Mouse (Mus musculus) CH12.LX (cell line): Measurements from ENCODE around the gene Wdr77. TPM values are rescaled to one million over a fixed set of nuclear protein-coding genes. Genes with fewer than 3 reads are reported as not detected.

Experiments
- DNase-seq: peaks from one replicate; pipeline ENCODE4 v3.0.0-alpha.2; 2013; ENCODE audit errors: extremely low read depth
- H3K27ac ChIP-seq: 2 replicates; pipeline ENCODE4 v1.5.1; 2012; ENCODE audit warnings: low read depth, mild to moderate bottlenecking, control low read depth, moderate library complexity; ENCODE audit not compliant: insufficient read depth
- H3K27me3 ChIP-seq: replicated peaks from 2 replicates; pipeline ENCODE3; 2012; ENCODE audit warnings: inconsistent platforms
- H3K36me3 ChIP-seq, 2 experiments: replicated peaks in 1 of 2; 2 replicates each; pipeline versions ENCODE3 to v1.6.1; 2012; ENCODE audit warnings: inconsistent platforms in 1 of 2, low read length in 1 of 2, mild to moderate bottlenecking in 1 of 2, mixed read lengths in 1 of 2, moderate library complexity in 1 of 2; ENCODE audit not compliant: control insufficient read depth in 1 of 2, insufficient read depth in 1 of 2
- H3K4me1 ChIP-seq, 2 experiments: 2 replicates each; pipeline ENCODE4 v1.6.1; 2012; ENCODE audit warnings: inconsistent platforms in 1 of 2, moderate library complexity in 1 of 2; ENCODE audit not compliant: insufficient read depth in 2 of 2, control insufficient read depth in 1 of 2
- H3K4me2 ChIP-seq: 2 replicates; pipeline ENCODE4 v1.6.1; 2012; ENCODE audit warnings: low read depth, mild to moderate bottlenecking, control low read depth; ENCODE audit not compliant: poor library complexity, insufficient read depth, severe bottlenecking
- H3K4me3 ChIP-seq, 3 experiments: fragments of 150-350 bp in 1 of 3; sonication (generic) in 1 of 3; replicated peaks in 1 of 3; 2 replicates each; pipeline versions ENCODE3 to v1.5.1; 2011 to 2012; ENCODE audit warnings: low read depth in 2 of 3, low read length in 2 of 3, mild to moderate bottlenecking in 2 of 3, moderate library complexity in 2 of 3, control low read depth in 1 of 3, improper control_type of control experiment in 1 of 3, inconsistent platforms in 1 of 3, mixed read lengths in 1 of 3; ENCODE audit not compliant: poor library complexity in 1 of 3
- H3K79me2 ChIP-seq: replicated peaks from 2 replicates; pipeline ENCODE4 v1.6.1; 2012; ENCODE audit warnings: mild to moderate bottlenecking, moderate library complexity; ENCODE audit not compliant: control insufficient read depth, poor library complexity, insufficient read depth, severe bottlenecking; ENCODE audit errors: extremely low read depth
- H3K9ac ChIP-seq: 2 replicates; pipeline ENCODE4 v1.6.1; 2012; ENCODE audit warnings: low read depth, mild to moderate bottlenecking, control low read depth, moderate library complexity; ENCODE audit not compliant: insufficient read depth
- H3K9me3 ChIP-seq: replicated peaks from 2 replicates; pipeline ENCODE3; 2012; ENCODE audit warnings: low read length, inconsistent platforms, mixed read lengths
- CTCF ChIP-seq, 2 experiments: IDR thresholded peaks in 1 of 2; conservative IDR thresholded peaks in 1 of 2; 2 replicates each; pipeline ENCODE4 v1.5.1; 2011 to 2012; ENCODE audit warnings: low read depth in 2 of 2, low read length in 2 of 2, improper control_type of control experiment in 1 of 2, inconsistent platforms in 1 of 2, mild to moderate bottlenecking in 1 of 2, moderate library complexity in 1 of 2
- JUND ChIP-seq: conservative IDR thresholded peaks from 2 replicates; pipeline ENCODE4 v1.6.1; 2011; ENCODE audit warnings: low read depth, low read length, improper control_type of control experiment
- RAD21 ChIP-seq: IDR thresholded peaks from 2 replicates; pipeline ENCODE4 v1.6.1; 2011; ENCODE audit warnings: low read depth, mild to moderate bottlenecking, low read length, improper control_type of control experiment, moderate library complexity
- RCOR1 ChIP-seq: conservative IDR thresholded peaks from 2 replicates; pipeline ENCODE4 v1.6.1; 2012; ENCODE audit warnings: low read depth, mild to moderate bottlenecking, inconsistent platforms, low read length, improper control_type of control experiment
- SIN3A ChIP-seq: IDR thresholded peaks from 2 replicates; pipeline ENCODE4 v1.6.1; 2012; ENCODE audit warnings: low read length, improper control_type of control experiment, inconsistent platforms
- TBP ChIP-seq: conservative IDR thresholded peaks from 2 replicates; pipeline ENCODE4 v1.6.1; 2011; ENCODE audit warnings: low read depth, low read length, improper control_type of control experiment
- TCF12 ChIP-seq: IDR thresholded peaks from 2 replicates; pipeline ENCODE4 v1.6.1; 2014; ENCODE audit warnings: low read depth, mild to moderate bottlenecking, inconsistent platforms, low read length, improper control_type of control experiment
- UBTF ChIP-seq: IDR thresholded peaks from 2 replicates; pipeline ENCODE4 v1.6.1; 2012; ENCODE audit warnings: low read depth, mild to moderate bottlenecking, inconsistent platforms, low read length, improper control_type of control experiment, moderate library complexity
- ZC3H11A ChIP-seq: IDR thresholded peaks from 2 replicates; pipeline ENCODE4 v1.6.1; 2012; ENCODE audit warnings: low read depth, mild to moderate bottlenecking, inconsistent platforms, low read length, improper control_type of control experiment
- ZNF384 ChIP-seq: IDR thresholded peaks from 2 replicates; pipeline ENCODE4 v1.6.1; 2012; ENCODE audit warnings: low read depth, low read length, improper control_type of control experiment, inconsistent platforms
- dilution Hi-C: fragments of 300-500 bp; cut with MboI; formaldehyde crosslinking; loops from 2 replicates; pipeline ENCODE4 v1.14.3; 2020; ENCODE audit warnings: low sequenced_read_pairs; ENCODE audit not compliant: extremely low pct_unique_long_range_greater_than_20kb, extremely low pct_ligation_motif_present
- in situ Hi-C: fragments of 300-500 bp; cut with MboI; formaldehyde crosslinking; loops from 3 replicates; pipeline ENCODE4 v1.14.3; 2019; ENCODE audit warnings: low sequenced_read_pairs, low pct_ligation_motif_present, low pct_unique_long_range_greater_than_20kb, mixed read lengths
- polyA plus RNA-seq: library from polyadenylated mRNA; unstranded; fragments of >175 nt; gene quantifications from 2 replicates; pipeline ENCODE4 v1.2.1, GENCODE M21; 2012; ENCODE audit warnings: low read depth; ENCODE audit not compliant: insufficient read length
- total RNA-seq, 2 experiments: library from RNA; depleted of rRNA; stranded (reverse); fragments of 300-350 nt in 1 of 2; fragments of >200 nt in 1 of 2; gene quantifications; 2 replicates each; pipeline ENCODE4 v1.2.3; 2012 to 2014

Gene Wdr77
- total and polyA plus RNA-seq, 3 experiments, result 87.4 to 235 (median 91.2) TPM

- TF ChIP-seq SIN3A (peak; percentile 34; the same call in 1 of the 2 replicates), JUND (no peak), TCF12 (peak; percentile 57; the same call in 1 of the 2 replicates), CTCF (conservative IDR thresholded peaks at IDR 0.05 in 1 of 2, IDR thresholded peaks at IDR 0.05 in 1 of 2; ENCODE audit: low read depth in 2 of 2, low read length in 2 of 2) (no peak), RCOR1 (no peak), RAD21 (no peak)
- TF ChIP-seq, all 38 proteins: peak for 8
Observed at GRCm38 (mm10) chr3:105929821-105930220, 29.3 kb upstream of the Wdr77 start (continued).

- Histone ChIP-seq H3K27me3 (no peaks in the 10 kb centered on the region), H3K4me1 (peaks cover 15 to 50% of the 10 kb centered on the region in 2 experiments), H3K4me3 (peak overlapping the region in 1 of 3 experiments; percentile 23), H3K36me3 (peaks cover 0 to 17% of the 10 kb centered on the region in 2 experiments), H3K27ac (no peak overlapping the region), H3K9ac (no peak overlapping the region), H3K79me2 (no peaks in the 10 kb centered on the region), H3K4me2 (no peak overlapping the region), H3K9me3 (no peaks in the 10 kb centered on the region)
- dilution Hi-C loops, result no loop called here
- DNase-seq, result no peak
- in situ Hi-C loops, result no loop called here
- no peak for TF ChIP-seq ZC3H11A
- no peak for TF ChIP-seq UBTF
Observed at GRCm38 (mm10) chr3:105931095-105931494, 28.1 kb upstream of the Wdr77 start.

GRCm38 (mm10) chr3:105932240-105933071 is 26.7 kb upstream of the Wdr77 start, which contains the start of gene I830077J02Rik:
Gene I830077J02Rik, minus strand, starts transcription at chr3:105932664.
- TF ChIP-seq ZNF384 (peak; percentile 58; the same call in 1 of the 2 replicates), TBP (no peak)
- dilution Hi-C loops (no loop called here), in situ Hi-C loops (no loop called here)
- Histone ChIP-seq H3K4me2 (no peak within 1 kb of the TSS), H3K27me3 (no peaks in the 10 kb centered on the region), H3K36me3 (peaks cover 2 to 19% of the 10 kb centered on the region in 2 experiments), H3K27ac (no peak within 1 kb of the TSS), H3K4me3 (peak within 1 kb of the TSS in 2 of 3 experiments; percentile 24 to 51), H3K79me2 (no peaks in the 10 kb centered on the region), H3K9me3 (no peaks in the 10 kb centered on the region), H3K9ac (no peak within 1 kb of the TSS), H3K4me1 (peaks cover 15 to 49% of the 10 kb centered on the region in 2 experiments)
- peak; percentile 50 for DNase-seq
